Mouse (Mus musculus) CH12F3 (cell line): ENCODE data around the gene Pycr1.

Experiments
- in situ Hi-C: fragments of 300-500 bp; cut with MboI; formaldehyde crosslinking; loops from 2 replicates; pipeline ENCODE4 v1.14.3; 2020; ENCODE audit warnings: low sequenced_read_pairs

Gene Pycr1

DNA sequence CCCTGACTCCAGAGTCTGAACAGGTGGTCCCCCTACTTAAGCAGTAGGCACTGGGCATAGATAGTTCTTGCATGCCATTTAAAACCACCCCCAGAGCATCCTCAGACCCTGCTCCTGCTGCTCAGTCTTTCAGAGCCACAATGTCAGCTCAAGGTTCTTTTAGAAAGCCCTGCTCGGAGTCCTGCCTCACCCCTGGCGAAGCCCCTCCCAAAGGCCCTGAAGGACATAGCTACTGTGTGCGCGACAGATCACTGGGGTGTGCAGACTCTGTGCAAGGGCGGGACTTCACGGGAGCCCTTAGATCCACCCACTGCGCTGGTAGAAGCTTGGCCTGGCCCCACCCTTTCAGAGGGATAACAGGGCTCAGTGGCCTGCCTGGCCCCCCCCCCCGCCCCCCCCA is 34.3 kb downstream of the Pycr1 start:
- in situ Hi-C loops = no loop called here

- in situ Hi-C loops = no loop called here
Observed at GRCm38 (mm10) chr11:120608241-120609034, 35.1 kb downstream of the Pycr1 start, which contains the start of gene Npb. Npb (plus strand) TSS chr11:120608477.

- in situ Hi-C loops = no loop called here
Observed at GRCm38 (mm10) chr11:120606764-120607163, 36.8 kb downstream of the Pycr1 start.

GRCm38 (mm10) chr11:120605667-120606066 is 37.9 kb downstream of the Pycr1 start:
- in situ Hi-C loops = no loop called here

DNA sequence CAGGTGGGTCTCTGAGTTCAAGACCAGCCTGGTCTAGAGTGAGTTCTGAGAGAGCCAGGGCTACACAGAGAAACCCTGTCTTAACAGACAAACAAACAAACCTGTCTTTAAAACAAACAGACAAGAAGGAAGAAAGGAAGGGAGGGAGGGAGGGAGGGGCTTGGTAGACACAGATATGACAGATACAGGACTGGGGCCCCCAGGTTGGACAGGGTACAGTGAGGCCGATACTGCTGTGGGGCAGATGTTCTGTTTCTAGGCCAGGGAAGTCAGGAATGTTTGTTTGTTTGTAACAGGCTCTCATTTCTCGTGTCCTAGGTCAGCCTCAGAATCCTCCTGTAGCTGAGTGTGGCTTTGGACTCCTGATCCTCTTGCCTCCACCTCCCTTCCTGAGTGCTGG is 40.0 kb downstream of the Pycr1 start:
- in situ Hi-C loops = no loop called here

- in situ Hi-C loops = no loop called here
Observed at GRCm38 (mm10) chr11:120600716-120601115, 42.9 kb downstream of the Pycr1 start.

DNA sequence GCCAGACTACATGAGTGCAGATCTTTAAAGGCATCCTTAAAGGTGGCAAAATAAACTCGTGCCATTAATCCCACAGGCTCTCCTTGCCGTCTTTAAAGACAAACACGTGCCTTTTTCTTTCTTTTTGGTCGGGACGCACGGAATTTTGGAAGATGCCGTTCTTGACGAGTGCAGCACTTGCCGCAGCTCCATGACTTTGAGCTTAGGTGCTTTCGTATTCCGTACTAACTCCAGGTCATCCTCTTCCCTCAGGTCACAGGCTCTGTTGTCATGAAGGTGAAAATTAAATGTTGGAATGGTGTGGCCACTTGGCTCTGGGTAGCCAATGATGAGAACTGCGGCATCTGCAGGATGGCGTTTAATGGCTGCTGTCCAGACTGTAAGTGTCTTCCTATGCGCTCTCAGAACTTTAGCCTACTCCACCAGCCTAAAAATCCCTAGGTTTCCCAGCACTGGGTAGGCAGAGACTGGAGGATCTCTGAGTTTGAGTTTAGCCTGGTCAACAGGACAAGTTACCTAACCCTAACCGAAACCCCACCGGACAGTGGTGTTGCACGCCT is 44.5 kb downstream of the Pycr1 start:
- in situ Hi-C loops = no loop called here

GRCm38 (mm10) chr11:120598283-120598989 is 45.1 kb downstream of the Pycr1 start, which contains the start of the genes Alyref and Anapc11:
Alyref (minus strand) TSS chr11:120598365.
Anapc11 (plus strand) TSS chr11:120598421.
- in situ Hi-C loops = no loop called here

DNA sequence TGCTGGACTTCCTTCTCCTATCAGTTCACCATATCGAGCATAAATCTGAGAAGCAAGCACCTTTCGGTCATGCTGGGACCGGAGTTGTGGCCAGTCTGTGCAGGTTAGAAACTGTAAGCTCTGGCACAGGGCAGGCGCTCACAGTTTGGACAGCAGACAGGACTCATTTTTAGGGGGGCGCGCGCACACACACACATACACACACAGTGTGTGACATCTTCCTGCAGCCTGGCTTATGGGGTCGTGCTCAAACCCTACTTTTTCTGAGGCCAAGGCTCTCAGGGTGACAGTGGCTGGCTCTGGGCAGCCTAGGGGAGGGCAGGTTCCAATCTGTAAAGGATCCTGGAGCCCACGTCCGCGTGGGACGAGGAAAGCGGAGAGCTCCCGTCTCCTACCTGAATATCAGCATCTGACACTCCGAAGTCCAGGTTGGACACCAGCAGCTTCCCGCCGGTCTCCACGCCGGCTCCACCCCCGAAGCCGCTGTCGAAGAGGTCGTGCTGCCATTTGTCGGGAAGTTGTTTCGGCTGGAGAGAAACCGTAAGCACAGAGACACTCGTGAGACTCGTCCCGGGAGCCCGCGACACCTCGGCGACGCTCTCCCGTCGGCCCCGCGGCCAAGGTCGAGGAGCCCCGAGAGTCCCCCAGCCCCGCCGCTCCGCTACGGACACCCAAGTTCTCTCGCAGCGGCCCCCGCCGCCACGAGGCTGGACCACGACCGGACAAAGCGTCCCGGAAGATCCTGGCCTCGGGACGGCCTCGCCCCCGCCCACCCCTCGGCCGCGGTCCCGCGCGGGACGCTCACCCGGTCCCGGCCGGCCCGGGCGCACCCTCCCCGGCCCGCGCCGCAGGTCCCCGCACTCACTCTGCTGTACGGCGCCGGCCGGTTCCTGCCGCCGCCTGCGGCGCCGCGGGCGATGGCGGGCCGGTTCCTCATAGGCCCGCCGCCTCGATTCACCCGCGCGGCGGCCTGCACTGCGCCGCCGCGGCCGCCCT is 46.0 kb downstream of the Pycr1 start:
- in situ Hi-C loops = no loop called here

- in situ Hi-C loops = no loop called here
Observed at GRCm38 (mm10) chr11:120588531-120588930, 55.0 kb downstream of the Pycr1 start.
